In genomic region chr10:7074231-7074630, GRCm38 (mm10) we compare ENCODE assay signal across 27 mouse cellular contexts. TPM values are rescaled to one million over a fixed set of nuclear protein-coding genes. Genes with fewer than 3 reads are reported as not detected.
"Had no signal": no experiment of that assay in that cellular context is flagged by ENCODE, and none has a peak within 500 bp of the region (broad histone marks: within the 10 kb centered on the region; RNA-seq: fewer than 3 reads in every experiment).

No protein-coding gene starts in this region.

- H3K9ac ChIP-seq: heart, embryonic 13.5 days; heart, embryonic 15.5 days; hindbrain, embryonic 13.5 days; hindbrain, embryonic 15.5 days; kidney, embryonic 15.5 days; limb, embryonic 13.5 days; limb, embryonic 15.5 days; liver, embryonic 12.5 days; liver, embryonic 14.5 days had no signal

- DNase-seq: gastrocnemius, postnatal 14 days; gastrocnemius, postnatal 36 days; heart, adult 11 months; heart, adult 2 months; heart, postnatal 14 days; heart, postnatal 36 days; kidney, adult 11 months; kidney, adult 2 months; kidney, adult 9 months; kidney, postnatal 14 days; kidney, postnatal 36 days; layer of hippocampus, adult 9-11 months; left cerebral cortex, postnatal 4 days had no signal

- H3K36me3 ChIP-seq: heart, embryonic 13.5 days; heart, embryonic 15.5 days; hindbrain, embryonic 13.5 days; hindbrain, embryonic 15.5 days; kidney, embryonic 15.5 days; limb, embryonic 13.5 days; limb, embryonic 15.5 days; liver, embryonic 12.5 days had no signal

- H3K4me1 ChIP-seq: liver, embryonic 12.5 days had no signal

- H3K4me2 ChIP-seq: heart, embryonic 11.5 days; heart, embryonic 13.5 days; heart, embryonic 15.5 days; hindbrain, embryonic 13.5 days; hindbrain, embryonic 15.5 days; kidney, embryonic 15.5 days; limb, embryonic 13.5 days; limb, embryonic 15.5 days; liver, embryonic 12.5 days had no signal

- H3K27me3 ChIP-seq: heart, embryonic 13.5 days; heart, embryonic 15.5 days; hindbrain, embryonic 13.5 days; hindbrain, embryonic 15.5 days; kidney, embryonic 15.5 days; limb, embryonic 13.5 days; limb, embryonic 15.5 days; liver, embryonic 12.5 days had no signal

- H3K9me3 ChIP-seq: heart, embryonic 13.5 days; heart, embryonic 15.5 days; hindbrain, embryonic 13.5 days; hindbrain, embryonic 15.5 days; kidney, embryonic 15.5 days; limb, embryonic 13.5 days; limb, embryonic 15.5 days; liver, embryonic 12.5 days had no signal

- H3K4me3 ChIP-seq: heart, adult 2 months; heart, embryonic 13.5 days; heart, embryonic 15.5 days; hindbrain, embryonic 13.5 days; hindbrain, embryonic 15.5 days; kidney, embryonic 15.5 days; limb, embryonic 13.5 days; limb, embryonic 15.5 days; liver, embryonic 12.5 days had no signal

- H3K27ac ChIP-seq: heart, adult 2 months; heart, embryonic 13.5 days; heart, embryonic 15.5 days; hindbrain, embryonic 13.5 days; hindbrain, embryonic 15.5 days; hindbrain, postnatal 0 days; kidney, embryonic 15.5 days; kidney, postnatal 0 days; limb, embryonic 13.5 days; limb, embryonic 15.5 days; liver, embryonic 12.5 days; liver, embryonic 14.5 days had no signal

RNA-seq across cellular contexts. Expression of gene Ipcef1, which starts 22.0 kb away (rescaled TPM):
- total RNA-seq: gastrocnemius, adult 18-20 months; gastrocnemius, postnatal 14 days had no signal
- polyA plus RNA-seq: intestine, embryonic 14.5 days had no signal
